Mouse (Mus musculus) skeletal muscle tissue, postnatal 0 days (tissue): ENCODE measurements around the gene Irf2bp2. TPM values are rescaled to one million over a fixed set of nuclear protein-coding genes. Genes with fewer than 3 reads are reported as not detected.

ENCODE experiments used
- polyA plus RNA-seq: library from polyadenylated mRNA; unstranded; fragments of >200 nt; fragmentation: Nextera tagmentation; extraction: Ambion mirVana; gene quantifications from 2 replicates; pipeline ENCODE4 v1.2.1, GENCODE M21; 2015

The Irf2bp2 gene
- 9.9 and 11.2 TPM in 2 replicates for polyA plus RNA-seq

GRCm38 (mm10) chr8:126593889-126594480 is at the start of gene Irf2bp2:
Irf2bp2 (minus strand) TSS chr8:126593986.

Other genes starting within 250 kb of the Irf2bp2 start
- 38.9 and 48.5 TPM in 2 replicates for gene Coa6, start 171.5 kb downstream of the Irf2bp2 start, polyA plus RNA-seq
- 1.1 and 1.2 TPM in 2 replicates for gene Tarbp1, start 118.9 kb downstream of the Irf2bp2 start, polyA plus RNA-seq